Mouse (Mus musculus): ENCODE results near the gene Gm35549.

The Gm35549 gene

GRCm38 (mm10) chr9:122826743-122827142 is 17.1 kb downstream of the Gm35549 start:
- DNase-seq (ENCODE audit: low read depth, low spot score) = no peak

- DNase-seq (ENCODE audit: low read depth, low spot score) = no peak
These were observed 20.3 kb downstream of the Gm35549 start for GRCm38 (mm10) chr9:122823374-122824017.

- no peak for DNase-seq (ENCODE audit: low read depth, low spot score)
These were observed 28.5 kb downstream of the Gm35549 start for GRCm38 (mm10) chr9:122815239-122815851.

GRCm38 (mm10) chr9:122814775-122815174 is 29.1 kb downstream of the Gm35549 start:
- no peak for DNase-seq (ENCODE audit: low read depth, low spot score)

- DNase-seq (ENCODE audit: low read depth, low spot score) = no peak
These were observed 31.4 kb downstream of the Gm35549 start for GRCm38 (mm10) chr9:122812386-122812785.

GRCm38 (mm10) chr9:122810212-122810611 is 33.6 kb downstream of the Gm35549 start:
- no peak for DNase-seq (ENCODE audit: low read depth, low spot score)

GRCm38 (mm10) chr9:122807186-122807585 is 36.6 kb downstream of the Gm35549 start:
- DNase-seq (ENCODE audit: low read depth, low spot score) = no peak

- no peak for DNase-seq (ENCODE audit: low read depth, low spot score)
These were observed 37.9 kb downstream of the Gm35549 start for GRCm38 (mm10) chr9:122805845-122806341.

GRCm38 (mm10) chr9:122805053-122805844 is 38.6 kb downstream of the Gm35549 start, which contains the start of gene Tcaim:
Gene Tcaim (plus strand): TSS chr9:122805539.
- DNase-seq (ENCODE audit: low read depth, low spot score) = peak; percentile 86

- no peak for DNase-seq (ENCODE audit: low read depth, low spot score)
These were observed 57.3 kb downstream of the Gm35549 start for GRCm38 (mm10) chr9:122786534-122786933.

- no peak for DNase-seq (ENCODE audit: low read depth, low spot score)
These were observed 58.6 kb downstream of the Gm35549 start for GRCm38 (mm10) chr9:122785231-122785630.
